Mouse (Mus musculus) spleen, postnatal 10 days (tissue): ENCODE results near the gene Ggnbp2.
A peak's percentile ranks its signal among the peaks of the same experiment; 100 is the strongest.

Experiments
- DNase-seq, 2 experiments: peaks; one replicate each; pipeline ENCODE4 v3.0.0; 2021 to 2022; ENCODE audit warnings: low spot score in 2 of 2

Ggnbp2 gene

DNA sequence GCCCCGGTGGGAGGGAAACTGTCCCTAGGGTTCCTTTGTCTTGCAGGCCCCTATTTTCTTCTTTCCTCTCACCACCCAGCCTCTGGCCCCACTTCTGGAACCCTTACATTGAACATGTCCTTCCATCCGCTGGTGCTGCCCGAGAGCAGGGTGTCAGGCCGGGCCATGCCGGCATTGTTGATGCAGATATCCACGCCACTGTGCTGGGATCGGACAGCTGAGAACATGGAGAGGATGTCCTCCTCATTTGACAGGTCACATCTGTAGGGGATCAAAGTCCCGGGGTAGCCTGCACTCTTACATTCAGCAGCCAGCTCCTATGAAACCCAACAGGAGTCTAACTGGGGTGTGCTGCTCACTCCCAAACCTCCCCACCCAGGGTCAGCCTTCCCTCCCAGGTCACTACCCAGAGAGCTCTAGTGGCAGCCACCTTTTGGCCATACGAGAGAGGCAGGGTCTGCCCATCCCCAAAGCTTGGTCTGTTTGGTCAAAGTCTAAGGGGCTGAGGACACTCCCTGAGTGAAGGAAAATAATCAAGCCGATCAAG lies 45.3 kb downstream of the Ggnbp2 start:
- DNase-seq: peak; percentile 30 to 64

- peak; percentile 85 to 93 for DNase-seq
Measured at GRCm38 (mm10) chr11:84823484-84823897, 47.1 kb downstream of the Ggnbp2 start.

DNA sequence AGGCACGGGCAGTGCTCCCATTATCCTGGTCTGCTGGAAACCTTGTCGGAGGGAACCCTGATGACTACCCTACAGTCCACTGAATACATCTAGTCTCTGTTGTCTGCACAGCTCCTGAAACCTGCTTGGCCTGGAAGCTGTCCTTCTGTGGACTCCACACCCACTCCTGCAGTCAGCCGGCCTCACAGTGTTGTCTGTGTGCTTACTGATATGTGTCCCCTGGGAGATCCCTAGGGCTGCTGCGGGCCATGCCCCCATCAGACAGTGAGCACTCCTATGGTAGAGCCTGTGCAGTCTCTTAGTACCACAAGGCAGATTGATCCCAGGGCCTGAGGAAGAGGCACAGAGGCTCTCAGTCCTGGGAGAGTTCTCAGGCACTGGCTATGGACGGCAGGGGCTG lies 48.1 kb downstream of the Ggnbp2 start:
- DNase-seq: peak; percentile 56 to 58

- peak in 1 of 2 experiments; percentile 50 for DNase-seq
Measured at GRCm38 (mm10) chr11:84821131-84821770, 49.4 kb downstream of the Ggnbp2 start.

DNA sequence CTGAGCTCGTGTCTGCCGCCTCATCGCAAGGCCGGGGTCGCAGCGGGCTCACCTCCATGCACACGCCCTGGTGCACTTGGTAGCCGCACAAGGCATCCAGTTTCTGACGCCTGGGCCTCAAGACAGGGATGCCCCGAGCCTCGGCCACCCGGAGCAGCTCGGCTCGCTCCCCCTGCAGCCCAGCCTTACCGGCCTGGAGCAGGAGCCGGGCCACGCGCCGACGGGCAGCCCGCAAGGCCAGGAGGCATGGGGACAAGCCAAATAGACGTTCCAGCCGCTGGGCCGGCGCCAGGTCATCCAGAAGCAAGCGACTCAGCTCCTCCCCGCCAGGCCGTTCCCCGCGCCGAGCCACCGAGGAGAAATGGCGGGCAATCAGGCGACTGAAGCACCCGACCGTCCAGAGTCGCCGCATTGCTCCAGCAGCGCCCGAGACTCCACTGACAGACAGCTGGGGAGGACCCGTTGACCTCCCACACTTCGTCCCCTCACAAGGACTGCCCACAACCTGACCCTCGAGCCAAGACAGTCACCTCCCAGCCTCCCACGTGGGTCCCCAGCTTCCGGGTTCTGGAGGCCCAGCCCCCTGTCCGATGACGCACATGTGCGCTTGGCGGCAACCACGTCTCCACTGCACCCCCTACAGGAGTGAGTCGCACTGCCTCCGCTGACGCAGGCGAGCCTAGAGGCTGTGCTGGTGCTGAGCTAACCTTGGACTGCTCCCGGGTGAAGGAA lies 51.5 kb downstream of the Ggnbp2 start, which contains the start of gene Mrm1:
TSS of gene Mrm1 (minus strand) at position 555 of the 732 bp plus-strand sequence.
- DNase-seq: peak; percentile 95 to 98

- DNase-seq: peak; percentile 81 to 91
Measured at GRCm38 (mm10) chr11:84818085-84818960, 52.3 kb downstream of the Ggnbp2 start.

- peak in 1 of 2 experiments; percentile 47 for DNase-seq
Measured at GRCm38 (mm10) chr11:84817362-84817761, 53.3 kb downstream of the Ggnbp2 start.

GRCm38 (mm10) chr11:84813724-84814510 lies 56.7 kb downstream of the Ggnbp2 start:
- DNase-seq: peak; percentile 71 to 80

DNA sequence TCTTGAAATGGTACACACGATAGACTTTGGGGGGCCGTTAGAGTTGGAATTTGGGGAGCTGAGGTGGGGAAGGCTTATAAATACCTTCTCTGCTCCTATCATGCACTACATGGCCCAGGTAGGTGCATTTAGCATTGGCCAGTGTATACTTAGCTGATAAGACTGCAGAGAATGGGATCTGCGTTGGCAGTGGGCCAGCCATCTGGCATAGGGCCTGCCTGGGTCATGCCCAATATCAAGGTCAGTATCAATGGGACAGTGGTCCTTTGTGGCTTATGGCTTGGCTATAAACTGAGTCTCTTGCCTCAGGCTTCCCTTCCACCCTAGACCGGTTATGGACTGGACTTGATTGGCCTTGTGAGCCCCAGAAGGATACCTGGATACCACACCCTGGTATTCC lies 66.2 kb downstream of the Ggnbp2 start:
- DNase-seq: no peak

- peak; percentile 74 to 86 for DNase-seq
Measured at GRCm38 (mm10) chr11:84797627-84798353, 72.8 kb downstream of the Ggnbp2 start.

DNA sequence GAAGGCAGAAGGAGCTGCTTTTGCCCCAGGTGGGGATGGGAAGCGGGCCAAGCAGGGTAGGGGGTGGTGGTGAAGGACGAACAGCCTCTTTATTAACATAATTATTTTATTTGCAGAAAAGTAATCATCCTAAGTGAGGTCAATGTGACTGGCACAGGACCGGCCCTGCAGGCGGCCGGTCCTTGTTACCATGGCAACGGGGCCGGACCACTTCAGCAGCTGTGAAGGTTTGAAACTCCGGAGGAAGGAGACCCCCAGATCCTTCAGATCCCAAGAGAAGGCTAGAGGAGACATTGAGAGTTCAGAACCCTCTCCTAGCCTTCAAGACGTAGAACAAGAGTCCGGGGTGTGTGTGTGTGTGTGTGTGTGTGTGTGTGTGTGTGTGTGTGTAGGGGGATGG lies 73.6 kb downstream of the Ggnbp2 start:
- DNase-seq: no peak

DNA sequence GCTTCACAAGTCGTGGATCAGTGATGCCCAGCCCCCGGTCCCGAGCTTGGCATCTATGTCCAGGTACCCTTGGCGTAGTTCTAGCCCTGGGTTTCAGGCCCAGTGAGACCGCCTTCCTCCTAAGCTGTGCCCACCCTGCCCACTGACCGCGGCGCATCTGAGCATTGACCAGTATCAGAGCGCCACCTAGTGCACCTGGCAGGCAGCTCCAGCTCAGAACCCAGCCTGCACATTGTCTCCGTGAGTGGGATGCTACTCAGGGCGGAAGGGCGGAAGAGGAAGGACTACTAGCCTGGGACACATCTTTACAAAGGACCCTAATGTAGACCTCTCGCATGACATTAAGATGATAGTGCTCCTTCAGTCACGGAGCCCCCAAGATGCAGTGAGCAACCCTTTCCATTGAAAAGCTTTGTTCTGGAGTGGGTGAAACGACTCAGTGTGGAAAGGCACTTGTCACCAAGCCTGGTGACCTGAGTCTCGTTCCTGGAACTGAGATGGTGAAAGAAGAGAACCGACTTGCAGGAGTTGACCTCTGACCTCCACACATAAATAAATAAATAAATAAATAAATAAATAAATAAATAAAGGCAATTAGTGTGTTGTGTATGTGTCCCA lies 76.0 kb downstream of the Ggnbp2 start:
- DNase-seq: peak; percentile 22 to 69

- DNase-seq: no peak
Measured at GRCm38 (mm10) chr11:84793545-84793944, 77.1 kb downstream of the Ggnbp2 start.

GRCm38 (mm10) chr11:84790383-84790782 lies 80.2 kb downstream of the Ggnbp2 start:
- no peak for DNase-seq
